Mouse (Mus musculus) cerebellum, postnatal 10 days (tissue): Measurements from ENCODE around the gene 1110008P14Rik.
A peak's percentile ranks its signal among the peaks of the same experiment; 100 is the strongest.

ENCODE experiments used
- DNase-seq, 2 experiments: peaks; one replicate each; pipeline ENCODE4 v3.0.0; 2021; ENCODE audit warnings: mixed read lengths in 2 of 2

The 1110008P14Rik gene

GRCm38 (mm10) chr2:32341634-32341939 is 40.2 kb downstream of the 1110008P14Rik start:
- DNase-seq = peak in 1 of 2 experiments; percentile 10

GRCm38 (mm10) chr2:32340836-32341633 is 40.7 kb downstream of the 1110008P14Rik start:
- DNase-seq = peak in 1 of 2 experiments; percentile 12

GRCm38 (mm10) chr2:32339912-32340642 is 41.7 kb downstream of the 1110008P14Rik start:
- no peak for DNase-seq

GRCm38 (mm10) chr2:32335888-32336287 is 45.9 kb downstream of the 1110008P14Rik start:
- peak in 1 of 2 experiments; percentile 4 for DNase-seq

- DNase-seq = no peak
Observed at GRCm38 (mm10) chr2:32332159-32332558, 49.6 kb downstream of the 1110008P14Rik start.

GRCm38 (mm10) chr2:32329531-32329930 is 52.2 kb downstream of the 1110008P14Rik start:
- DNase-seq = no peak

- no peak for DNase-seq
Observed at GRCm38 (mm10) chr2:32328911-32329460, 52.8 kb downstream of the 1110008P14Rik start.

GRCm38 (mm10) chr2:32327200-32327599 is 54.5 kb downstream of the 1110008P14Rik start:
- DNase-seq = peak in 1 of 2 experiments; percentile 44
